Mouse (Mus musculus): ENCODE data around the gene Tmem150a.

Tmem150a gene

GRCm38 (mm10) chr6:72373184-72373583 lies 17.9 kb downstream of the Tmem150a start:
- in situ Hi-C loops (cut with MseI, MboI), result no loop called here

GRCm38 (mm10) chr6:72374206-72374605 lies 19.0 kb downstream of the Tmem150a start:
- in situ Hi-C loops (cut with MseI, MboI), result no loop called here

GRCm38 (mm10) chr6:72374820-72375563 lies 19.7 kb downstream of the Tmem150a start:
- in situ Hi-C loops (cut with MseI, MboI), result no loop called here

GRCm38 (mm10) chr6:72378510-72379234 lies 23.4 kb downstream of the Tmem150a start:
- in situ Hi-C loops (cut with MseI, MboI), result no loop called here

GRCm38 (mm10) chr6:72379377-72380130 lies 24.3 kb downstream of the Tmem150a start:
- in situ Hi-C loops (cut with MseI, MboI), result no loop called here

- in situ Hi-C loops (cut with MseI, MboI), result no loop called here
Observed at GRCm38 (mm10) chr6:72380131-72380770, 25.0 kb downstream of the Tmem150a start, which contains the start of gene Vamp5. Gene Vamp5 (minus strand): TSS chr6:72380468.

GRCm38 (mm10) chr6:72382494-72382893 lies 27.2 kb downstream of the Tmem150a start:
- in situ Hi-C loops (cut with MseI, MboI), result no loop called here

GRCm38 (mm10) chr6:72383142-72383820 lies 28.0 kb downstream of the Tmem150a start:
- in situ Hi-C loops (cut with MseI, MboI), result no loop called here

- in situ Hi-C loops (cut with MseI, MboI), result no loop called here
Observed at GRCm38 (mm10) chr6:72383952-72384351, 28.7 kb downstream of the Tmem150a start.

- in situ Hi-C loops (cut with MseI, MboI), result no loop called here
Observed at GRCm38 (mm10) chr6:72385258-72385657, 30.0 kb downstream of the Tmem150a start.

- in situ Hi-C loops (cut with MseI, MboI), result no loop called here
Observed at GRCm38 (mm10) chr6:72386561-72386960, 31.3 kb downstream of the Tmem150a start.

- in situ Hi-C loops (cut with MseI, MboI), result no loop called here
Observed at GRCm38 (mm10) chr6:72387816-72388215, 32.6 kb downstream of the Tmem150a start.

- in situ Hi-C loops (cut with MseI, MboI), result no loop called here
Observed at GRCm38 (mm10) chr6:72388266-72388665, 33.0 kb downstream of the Tmem150a start.

GRCm38 (mm10) chr6:72388791-72389329 lies 33.6 kb downstream of the Tmem150a start:
- in situ Hi-C loops (cut with MseI, MboI), result no loop called here

GRCm38 (mm10) chr6:72389471-72389940 lies 34.3 kb downstream of the Tmem150a start:
- in situ Hi-C loops (cut with MseI, MboI), result no loop called here

GRCm38 (mm10) chr6:72389941-72390771 lies 34.9 kb downstream of the Tmem150a start, which contains the start of gene Vamp8:
Gene Vamp8 (minus strand): TSS chr6:72390703.
- in situ Hi-C loops (cut with MseI, MboI), result no loop called here

- in situ Hi-C loops (cut with MseI, MboI), result no loop called here
Observed at GRCm38 (mm10) chr6:72390795-72391521, 35.7 kb downstream of the Tmem150a start.

GRCm38 (mm10) chr6:72392341-72392740 lies 37.1 kb downstream of the Tmem150a start:
- in situ Hi-C loops (cut with MseI, MboI), result no loop called here

- in situ Hi-C loops (cut with MseI, MboI), result no loop called here
Observed at GRCm38 (mm10) chr6:72396837-72397251, 41.6 kb downstream of the Tmem150a start.
